Mouse (Mus musculus) MEL (cell line): ENCODE results near the gene Cdk10. TPM values are rescaled to one million over a fixed set of nuclear protein-coding genes. Genes with fewer than 3 reads are reported as not detected.

ENCODE experiments used
- DNase-seq: peaks from one replicate; pipeline ENCODE4 v3.0.0; 2011; ENCODE audit warnings: low read depth, low spot score
- H3K27ac ChIP-seq: 2 replicates; pipeline ENCODE4 v1.5.1; 2012; ENCODE audit warnings: low read depth, mild to moderate bottlenecking, control low read depth, low read length, moderate library complexity; ENCODE audit not compliant: control insufficient read depth
- H3K27me3 ChIP-seq, 2 experiments: fragments of 150-350 bp in 1 of 2; sonication (generic) in 1 of 2; 2 replicates each; pipeline ENCODE4 v1.6.1; 2012; ENCODE audit warnings: low read length in 2 of 2, mild to moderate bottlenecking in 2 of 2, improper control_type of control experiment in 1 of 2, moderate library complexity in 1 of 2; ENCODE audit not compliant: insufficient read depth in 2 of 2, control insufficient read depth in 1 of 2
- H3K36me3 ChIP-seq, 2 experiments: 2 replicates each; pipeline ENCODE4 v1.6.1; 2012 to 2014; ENCODE audit warnings: low read length in 2 of 2, improper control_type of control experiment in 1 of 2, inconsistent platforms in 1 of 2, mild to moderate bottlenecking in 1 of 2; ENCODE audit not compliant: insufficient read depth in 2 of 2, control insufficient read depth in 1 of 2
- H3K4me1 ChIP-seq, 2 experiments: fragments of 150-350 bp in 1 of 2; sonication (generic) in 1 of 2; 2 replicates each; pipeline ENCODE4 v1.6.1; 2012; ENCODE audit warnings: low read length in 2 of 2, improper control_type of control experiment in 1 of 2, mild to moderate bottlenecking in 1 of 2; ENCODE audit not compliant: insufficient read depth in 2 of 2, control insufficient read depth in 1 of 2
- H3K4me3 ChIP-seq, 2 experiments: fragments of 150-350 bp in 1 of 2; sonication (generic) in 1 of 2; 2 replicates each; pipeline ENCODE4 v1.5.1; 2012; ENCODE audit warnings: low read depth in 2 of 2, low read length in 2 of 2, mild to moderate bottlenecking in 2 of 2, moderate library complexity in 2 of 2, control low read depth in 1 of 2, improper control_type of control experiment in 1 of 2; ENCODE audit not compliant: control insufficient read depth in 1 of 2, insufficient read depth in 1 of 2
- H3K79me2 ChIP-seq: 2 replicates; pipeline ENCODE4 v1.6.1; 2012; ENCODE audit warnings: mild to moderate bottlenecking, low read length, moderate library complexity; ENCODE audit not compliant: control insufficient read depth, poor library complexity, insufficient read depth
- H3K9ac ChIP-seq: 2 replicates; pipeline ENCODE4 v1.6.1; 2012; ENCODE audit warnings: low read depth, mild to moderate bottlenecking, control low read depth, low read length, moderate library complexity; ENCODE audit not compliant: control insufficient read depth, poor library complexity, severe bottlenecking
- H3K9me3 ChIP-seq: fragments of 150-350 bp; sonication (generic); replicated peaks from 2 replicates; pipeline ENCODE4 v1.6.1; 2012; ENCODE audit warnings: mild to moderate bottlenecking, low read length, improper control_type of control experiment, moderate library complexity; ENCODE audit not compliant: insufficient read depth
- CHD1 ChIP-seq: IDR thresholded peaks from 2 replicates; pipeline ENCODE4 v1.6.1; 2012; ENCODE audit warnings: low read depth, mild to moderate bottlenecking, inconsistent platforms, low read length, improper control_type of control experiment
- E2F4 ChIP-seq: IDR thresholded peaks from 2 replicates; pipeline ENCODE4 v1.6.1; 2011; ENCODE audit warnings: low read depth, low read length, improper control_type of control experiment, borderline replicate concordance
- GATA1 ChIP-seq: IDR thresholded peaks from 2 replicates; pipeline ENCODE4 v1.6.1; 2011; ENCODE audit warnings: low read depth, low read length, improper control_type of control experiment
- JUND ChIP-seq: IDR thresholded peaks from 2 replicates; pipeline ENCODE4 v1.6.1; 2011; ENCODE audit warnings: low read depth, mild to moderate bottlenecking, improper control_type of control experiment, low read length
- MAFK ChIP-seq: IDR thresholded peaks from 2 replicates; pipeline ENCODE4 v1.6.1; 2011; ENCODE audit warnings: low read depth, mild to moderate bottlenecking, low read length, improper control_type of control experiment, borderline replicate concordance
- MAX ChIP-seq: IDR thresholded peaks from 2 replicates; pipeline ENCODE4 v1.6.1; 2011; ENCODE audit warnings: low read length, improper control_type of control experiment
- MAZ ChIP-seq: IDR thresholded peaks from 2 replicates; pipeline ENCODE4 v1.6.1; 2012; ENCODE audit warnings: low read depth, mild to moderate bottlenecking, inconsistent platforms, low read length, improper control_type of control experiment
- MXI1 ChIP-seq: IDR thresholded peaks from 2 replicates; pipeline ENCODE4 v1.6.1; 2011; ENCODE audit warnings: mild to moderate bottlenecking, low read depth, low read length, improper control_type of control experiment
- MYC ChIP-seq: IDR thresholded peaks from 2 replicates; pipeline ENCODE4 v1.6.1; 2011; ENCODE audit warnings: low read depth, mild to moderate bottlenecking, low read length, improper control_type of control experiment, moderate library complexity
- POLR2A ChIP-seq, 2 experiments: IDR thresholded peaks; 2 replicates each; pipeline ENCODE4 v1.6.1; 2011 to 2012; ENCODE audit warnings: low read length in 2 of 2, mild to moderate bottlenecking in 2 of 2, control low read depth in 1 of 2, improper control_type of control experiment in 1 of 2, low read depth in 1 of 2, moderate library complexity in 1 of 2; ENCODE audit not compliant: control insufficient read depth in 1 of 2, insufficient read depth in 1 of 2, poor library complexity in 1 of 2
- RAD21 ChIP-seq: IDR thresholded peaks from 2 replicates; pipeline ENCODE4 v1.6.1; 2011; ENCODE audit warnings: mild to moderate bottlenecking, low read depth, low read length, improper control_type of control experiment
- SIN3A ChIP-seq: IDR thresholded peaks from 2 replicates; pipeline ENCODE4 v1.6.1; 2012; ENCODE audit warnings: low read length, improper control_type of control experiment, inconsistent platforms
- TAL1 ChIP-seq: IDR thresholded peaks from 2 replicates; pipeline ENCODE4 v1.6.1; 2012; ENCODE audit warnings: mild to moderate bottlenecking, inconsistent platforms, low read length, moderate library complexity, mixed read lengths
- USF1 ChIP-seq: IDR thresholded peaks from 2 replicates; pipeline ENCODE4 v1.6.1; 2014; ENCODE audit warnings: low read depth, mild to moderate bottlenecking, inconsistent platforms, low read length, improper control_type of control experiment, moderate library complexity
- USF2 ChIP-seq, 2 experiments: IDR thresholded peaks; 2 replicates each; pipeline ENCODE4 v1.6.1; 2011 to 2012; ENCODE audit warnings: improper control_type of control experiment in 2 of 2, low read length in 2 of 2, borderline replicate concordance in 1 of 2, inconsistent platforms in 1 of 2, low read depth in 1 of 2, mild to moderate bottlenecking in 1 of 2; ENCODE audit not compliant: insufficient read depth in 1 of 2
- ZMIZ1 ChIP-seq: IDR thresholded peaks from 2 replicates; pipeline ENCODE4 v1.6.1; 2012; ENCODE audit warnings: low read depth, mild to moderate bottlenecking, inconsistent platforms, low read length, improper control_type of control experiment, moderate library complexity
- polyA plus RNA-seq, 2 experiments: library from polyadenylated mRNA; stranded (reverse) in 1 of 2; unstranded in 1 of 2; fragments of >175 nt in 1 of 2; fragments of >200 nt in 1 of 2; gene quantifications; 2 replicates each; pipeline versions ENCODE4 v1.2.1 to v1.2.4; 2012; ENCODE audit warnings: low replicate concordance in 2 of 2, low read depth in 1 of 2; ENCODE audit not compliant: insufficient read length in 2 of 2, insufficient read depth in 1 of 2, missing spikeins in 1 of 2
- total RNA-seq: library from RNA; depleted of rRNA; stranded (reverse); fragments of 300-350 nt; gene quantifications from 2 replicates; pipeline ENCODE4 v1.2.3, GENCODE M21; 2012

Gene Cdk10
- total and polyA plus RNA-seq, 3 experiments, result 28.0 to 43.8 TPM; not detected in 1

GRCm38 (mm10) chr8:123203571-123203970 is 21.1 kb upstream of the Cdk10 start:
- peak; percentile 12 for DNase-seq
- H3K9me3 ChIP-seq, result no peaks in the 10 kb centered on the region
- no peaks in the 10 kb centered on the region for H3K4me1 ChIP-seq
- no peak overlapping the region for H3K9ac ChIP-seq
- H3K27ac ChIP-seq, result no peak overlapping the region
- no peaks in the 10 kb centered on the region for H3K79me2 ChIP-seq
- H3K36me3 ChIP-seq, result no peaks in the 10 kb centered on the region
- TF ChIP-seq USF2 (IDR thresholded peaks at IDR 0.05; ENCODE audit: borderline replicate concordance in 1 of 2, insufficient read depth in 1 of 2, low read depth in 1 of 2, low read length in 2 of 2) (no peak), MAZ (no peak), CHD1 (no peak), MAFK (no peak), POLR2A (IDR thresholded peaks at IDR 0.05; ENCODE audit: control insufficient read depth in 1 of 2, insufficient read depth in 1 of 2, low read depth in 1 of 2, low read length in 2 of 2, poor library complexity in 1 of 2) (no peak), E2F4 (no peak), JUND (no peak), ZMIZ1 (no peak), RAD21 (no peak), MXI1 (no peak), TAL1 (no peak), MAX (no peak), GATA1 (no peak), USF1 (no peak), SIN3A (no peak)
- no peak overlapping the region for H3K4me3 ChIP-seq
- no peaks in the 10 kb centered on the region for H3K27me3 ChIP-seq

GRCm38 (mm10) chr8:123211876-123212275 is 12.8 kb upstream of the Cdk10 start:
- Histone ChIP-seq H3K27me3 (no peaks in the 10 kb centered on the region), H3K36me3 (peaks cover 0 to 5% of the 10 kb centered on the region in 2 experiments; a peak in 1 of 4 replicates), H3K9ac (peak overlapping the region; percentile 94), H3K27ac (no peak overlapping the region), H3K9me3 (no peaks in the 10 kb centered on the region), H3K4me3 (peak overlapping the region; percentile 67 to 97), H3K79me2 (peaks cover 9% of the 10 kb centered on the region), H3K4me1 (peaks cover 0 to 4% of the 10 kb centered on the region in 2 experiments; a peak in 3 of 4 replicates)
- TF ChIP-seq MYC (0 out of 2 replicates have a peak, but pooled peaks have one; percentile 19), ZMIZ1 (no peak)
- DNase-seq, result no peak
